Mouse (Mus musculus) neural tube, embryonic 12.5 days (tissue): Measurements from ENCODE around the gene Gtse1. TPM values are rescaled to one million over a fixed set of nuclear protein-coding genes. Genes with fewer than 3 reads are reported as not detected.
A peak's percentile ranks its signal among the peaks of the same experiment; 100 is the strongest.

Experiments
- ATAC-seq: fragments of 200-750 bp; cut with Nextera tagmentation; 2 replicates; pipeline ENCODE4 v1.8.0; 2017; ENCODE audit warnings: low read depth, mild to moderate bottlenecking, moderate TSS enrichment, moderate library complexity; ENCODE audit not compliant: low FRiP score
- H3K27ac ChIP-seq: fragments of 300-500 bp; sonication (generic); 2 replicates; pipeline ENCODE4 v1.5.1; 2016
- H3K27me3 ChIP-seq: fragments of 300-500 bp; sonication (generic); replicated peaks from 2 replicates; pipeline ENCODE4 v1.6.1; 2016; ENCODE audit warnings: mild to moderate bottlenecking
- H3K36me3 ChIP-seq: fragments of 300-500 bp; sonication (generic); 2 replicates; pipeline ENCODE4 v1.6.1; 2016; ENCODE audit warnings: mild to moderate bottlenecking
- H3K4me1 ChIP-seq: fragments of 300-500 bp; sonication (generic); 2 replicates; pipeline ENCODE4 v1.6.1; 2016
- H3K4me2 ChIP-seq: fragments of 300-500 bp; sonication (generic); replicated peaks from 2 replicates; pipeline ENCODE4 v1.6.1; 2016; ENCODE audit warnings: mild to moderate bottlenecking
- H3K4me3 ChIP-seq: fragments of 300-500 bp; sonication (generic); 2 replicates; pipeline ENCODE4 v1.5.1; 2016
- H3K9ac ChIP-seq: fragments of 300-500 bp; sonication (generic); 2 replicates; pipeline ENCODE4 v1.6.1; 2016; ENCODE audit warnings: mild to moderate bottlenecking
- H3K9me3 ChIP-seq: fragments of 300-500 bp; sonication (generic); 2 replicates; pipeline ENCODE4 v1.6.1; 2016; ENCODE audit warnings: mild to moderate bottlenecking
- WGBS: fragments of 180-500 bp; shearing (Covaris S2); methylation state at CpG from one replicate; pipeline ENCODE4 v1.1.7; 2016; 5-methylcytosine and 5-hydroxymethylcytosine counted together
- polyA plus RNA-seq: library from polyadenylated mRNA; unstranded; fragments of >200 nt; fragmentation: Nextera tagmentation; extraction: Ambion mirVana; gene quantifications from 2 replicates; pipeline ENCODE4 v1.2.1, GENCODE M21; 2016

Gene Gtse1
- polyA plus RNA-seq, 1 experiment from 2014 or later = 24.1 TPM

GRCm38 (mm10) chr15:85879498-85879895 lies 20.0 kb downstream of the Gtse1 start:
- H3K27me3 ChIP-seq = no peaks in the 10 kb centered on the region
- H3K4me1 ChIP-seq = peaks cover 8% of the 10 kb centered on the region
- 1% methylated on average over 18 of the region's 18 CpGs for WGBS
- peak overlapping the region; percentile 93 for H3K4me2 ChIP-seq
- peaks cover 43% of the 10 kb centered on the region for H3K36me3 ChIP-seq
- H3K9ac ChIP-seq = peak overlapping the region; percentile 77
- H3K9me3 ChIP-seq = no peaks in the 10 kb centered on the region
- peak overlapping the region; percentile 51; the same call in 1 of the 2 replicates for H3K27ac ChIP-seq
- peak; percentile 34 for ATAC-seq
- peak overlapping the region; percentile 76 for H3K4me3 ChIP-seq

DNA sequence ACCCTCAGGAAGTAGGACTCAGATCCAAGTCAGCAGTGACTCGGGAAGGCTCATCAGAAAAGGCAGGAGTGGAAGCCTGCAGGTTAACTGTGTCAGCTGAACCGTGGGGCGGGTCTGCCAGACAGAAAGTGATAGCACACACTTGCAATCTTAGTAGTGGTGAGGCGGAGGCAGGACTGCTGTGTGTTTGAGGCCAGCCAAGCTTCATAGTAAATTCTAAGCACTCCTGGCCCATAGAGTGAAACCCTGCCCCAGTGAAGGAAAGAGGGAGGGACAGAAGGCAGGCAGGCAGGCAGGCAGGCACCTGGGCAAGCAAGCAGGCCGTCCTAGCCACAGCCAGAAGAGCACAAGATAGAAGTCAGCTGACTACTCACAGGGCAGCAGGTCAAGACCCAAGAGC lies 26.1 kb downstream of the Gtse1 start:
- no peaks in the 10 kb centered on the region for H3K9me3 ChIP-seq
- H3K4me3 ChIP-seq = no peak overlapping the region
- H3K4me2 ChIP-seq = no peak overlapping the region
- no peak for ATAC-seq
- no peaks in the 10 kb centered on the region for H3K27me3 ChIP-seq
- no peak overlapping the region for H3K9ac ChIP-seq
- H3K27ac ChIP-seq = no peak overlapping the region
- 90% methylated on average over 5 of the region's 5 CpGs for WGBS
- H3K36me3 ChIP-seq = peaks cover 54% of the 10 kb centered on the region
- H3K4me1 ChIP-seq = no peaks in the 10 kb centered on the region

DNA sequence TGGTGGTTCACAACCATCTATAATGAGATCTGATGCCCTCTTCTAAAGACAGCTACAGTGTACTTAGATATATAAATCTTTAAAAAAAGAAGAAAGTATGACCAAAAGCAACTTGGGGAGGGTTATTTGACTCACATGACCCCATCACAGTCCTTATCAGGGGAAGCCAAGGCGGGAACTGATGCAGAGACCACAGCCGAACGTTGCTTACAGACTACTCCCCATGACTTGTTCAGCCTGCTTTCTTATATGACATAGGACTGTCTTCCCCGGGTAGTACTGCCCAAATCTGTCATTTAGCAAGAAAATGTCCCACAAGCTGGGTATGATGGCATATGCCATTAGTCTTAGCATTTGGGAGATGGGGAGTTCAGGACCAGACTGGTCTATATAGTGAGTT lies 29.7 kb downstream of the Gtse1 start:
- H3K27me3 ChIP-seq = no peaks in the 10 kb centered on the region
- H3K27ac ChIP-seq = no peak overlapping the region
- no peak overlapping the region for H3K4me2 ChIP-seq
- WGBS = 93% methylated on average over 4 of the region's 4 CpGs
- no peak overlapping the region for H3K9ac ChIP-seq
- H3K4me1 ChIP-seq = peaks cover 26% of the 10 kb centered on the region
- H3K36me3 ChIP-seq = peaks cover 55% of the 10 kb centered on the region
- no peak for ATAC-seq
- no peak overlapping the region for H3K4me3 ChIP-seq
- no peaks in the 10 kb centered on the region for H3K9me3 ChIP-seq

DNA sequence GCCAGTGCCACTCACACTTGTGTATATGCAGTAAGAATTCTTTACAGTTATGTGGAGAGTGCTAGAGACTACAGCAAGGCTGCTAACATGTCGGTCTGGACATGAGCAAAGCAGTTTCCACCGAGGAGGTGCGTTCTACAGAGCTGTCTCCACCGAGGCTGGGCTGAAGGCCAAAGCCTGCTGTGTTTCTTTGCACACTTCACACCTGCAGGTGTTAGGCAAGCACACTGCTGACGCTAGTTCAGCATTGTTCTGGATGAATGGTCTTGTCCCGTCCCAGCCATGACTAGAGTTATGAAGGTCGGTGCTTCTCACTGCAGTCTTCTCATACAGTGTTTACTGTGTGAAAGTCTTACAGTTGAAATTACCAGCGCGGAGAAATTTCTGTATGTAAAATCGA lies 32.4 kb downstream of the Gtse1 start:
- Histone ChIP-seq H3K9me3 (no peaks in the 10 kb centered on the region), H3K4me2 (no peak overlapping the region), H3K27ac (peak overlapping the region; percentile 43; the same call in 1 of the 2 replicates), H3K27me3 (no peaks in the 10 kb centered on the region), H3K36me3 (peaks cover 55% of the 10 kb centered on the region), H3K4me3 (no peak overlapping the region), H3K9ac (no peak overlapping the region), H3K4me1 (peaks cover 29% of the 10 kb centered on the region)
- WGBS = 24% methylated on average over 10 of the region's 10 CpGs
- peak; percentile 70 for ATAC-seq

- H3K27me3 ChIP-seq = no peaks in the 10 kb centered on the region
- no peak overlapping the region; the same call in 1 of the 2 replicates for H3K9ac ChIP-seq
- peak; percentile 92 for ATAC-seq
- no peaks in the 10 kb centered on the region for H3K9me3 ChIP-seq
- H3K4me2 ChIP-seq = no peak overlapping the region; the same call in 1 of the 2 replicates
- peak overlapping the region; percentile 39 for H3K27ac ChIP-seq
- H3K4me3 ChIP-seq = no peak overlapping the region
- peaks cover 29% of the 10 kb centered on the region for H3K4me1 ChIP-seq
- WGBS = 16% methylated on average over 13 of the region's 13 CpGs
- H3K36me3 ChIP-seq = peaks cover 61% of the 10 kb centered on the region
These were observed 33.1 kb downstream of the Gtse1 start for GRCm38 (mm10) chr15:85892498-85893118.

DNA sequence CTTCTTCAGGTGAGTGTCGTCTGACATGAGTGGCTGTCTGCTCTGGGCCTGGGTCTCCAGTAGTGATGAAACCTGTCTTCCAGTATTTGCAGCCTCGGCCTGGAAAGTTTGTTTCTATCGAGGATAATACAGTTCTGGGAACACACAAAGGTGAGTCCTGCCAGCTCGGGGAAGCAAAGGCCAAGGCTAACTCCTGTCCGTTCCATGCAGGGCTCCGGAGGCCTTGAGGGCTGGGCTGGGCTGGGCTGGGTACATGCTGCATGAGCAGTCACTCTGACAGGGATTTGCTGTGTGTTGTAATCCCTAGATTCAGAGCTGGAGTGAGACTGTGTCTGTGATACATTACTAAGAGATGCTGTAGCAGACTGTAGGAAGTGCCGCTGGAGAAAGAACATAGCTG lies 34.3 kb downstream of the Gtse1 start:
- 88% methylated on average over 7 of the region's 7 CpGs for WGBS
- Histone ChIP-seq H3K4me2 (no peak overlapping the region), H3K27me3 (no peaks in the 10 kb centered on the region), H3K27ac (peak overlapping the region; percentile 39; the same call in 1 of the 2 replicates), H3K36me3 (peaks cover 65% of the 10 kb centered on the region), H3K4me3 (no peak overlapping the region), H3K9me3 (no peaks in the 10 kb centered on the region), H3K9ac (0 out of 2 replicates have a peak overlapping the region, but pooled peaks have one; percentile 5), H3K4me1 (peaks cover 29% of the 10 kb centered on the region)
- ATAC-seq = no peak

DNA sequence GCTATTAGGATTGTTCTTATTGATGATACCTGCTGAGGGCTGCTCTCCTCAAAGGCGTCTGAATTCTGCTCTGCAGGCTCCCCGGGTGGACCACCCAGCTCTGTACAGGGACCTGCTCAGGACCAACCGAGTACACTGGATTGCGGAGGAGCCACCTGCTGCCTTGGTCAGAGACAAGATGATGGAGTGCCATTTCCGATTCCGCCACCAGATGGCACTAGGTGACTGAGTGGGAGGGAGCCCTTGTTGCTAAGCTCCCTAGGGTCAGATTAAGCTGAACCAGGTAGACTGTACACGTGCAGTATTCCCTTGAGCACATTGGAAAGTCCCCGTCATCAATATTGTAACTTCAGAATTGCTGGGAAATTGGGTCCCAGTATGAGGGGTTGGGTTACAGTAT lies 36.7 kb downstream of the Gtse1 start:
- H3K27me3 ChIP-seq = no peaks in the 10 kb centered on the region
- H3K9ac ChIP-seq = no peak overlapping the region
- WGBS = 14% methylated on average over 8 of the region's 8 CpGs
- H3K4me1 ChIP-seq = peaks cover 29% of the 10 kb centered on the region
- H3K27ac ChIP-seq = no peak overlapping the region
- H3K4me3 ChIP-seq = no peak overlapping the region
- H3K36me3 ChIP-seq = peaks cover 70% of the 10 kb centered on the region
- no peak overlapping the region for H3K4me2 ChIP-seq
- H3K9me3 ChIP-seq = no peaks in the 10 kb centered on the region
- no peak for ATAC-seq

- Histone ChIP-seq H3K9ac (no peak overlapping the region), H3K4me1 (peaks cover 24% of the 10 kb centered on the region), H3K27ac (no peak overlapping the region), H3K4me3 (no peak overlapping the region), H3K36me3 (peaks cover 77% of the 10 kb centered on the region), H3K27me3 (no peaks in the 10 kb centered on the region), H3K4me2 (no peak overlapping the region), H3K9me3 (no peaks in the 10 kb centered on the region)
- no peak for ATAC-seq
- WGBS = 83% methylated on average over 10 of the region's 10 CpGs
These were observed 37.6 kb downstream of the Gtse1 start for GRCm38 (mm10) chr15:85897113-85897512.

DNA sequence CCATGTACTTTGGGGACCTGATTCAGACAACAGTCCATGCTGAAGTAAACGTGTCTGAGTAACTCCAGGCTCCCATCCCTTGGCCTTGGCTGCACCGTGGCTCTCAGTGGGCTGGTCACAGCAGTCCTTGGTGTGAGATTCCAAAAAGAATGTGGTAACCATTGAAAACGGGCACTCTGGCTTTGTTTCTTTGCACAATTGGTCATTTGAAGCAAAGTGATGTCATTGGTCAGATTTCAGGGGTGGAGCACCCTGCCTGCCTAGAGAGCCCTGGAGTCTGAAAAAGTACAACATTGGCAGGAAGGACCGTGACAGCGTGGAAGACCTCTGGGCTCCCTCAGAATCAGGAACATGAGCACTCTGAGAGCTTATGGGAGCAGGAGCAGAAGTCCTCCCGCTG lies 39.9 kb downstream of the Gtse1 start:
- Histone ChIP-seq H3K9me3 (no peaks in the 10 kb centered on the region), H3K4me3 (no peak overlapping the region), H3K4me1 (peaks cover 3% of the 10 kb centered on the region), H3K9ac (no peak overlapping the region), H3K4me2 (no peak overlapping the region), H3K27me3 (no peaks in the 10 kb centered on the region), H3K27ac (no peak overlapping the region), H3K36me3 (peaks cover 66% of the 10 kb centered on the region)
- no peak for ATAC-seq
- WGBS = 54% methylated on average over 6 of the region's 6 CpGs

DNA sequence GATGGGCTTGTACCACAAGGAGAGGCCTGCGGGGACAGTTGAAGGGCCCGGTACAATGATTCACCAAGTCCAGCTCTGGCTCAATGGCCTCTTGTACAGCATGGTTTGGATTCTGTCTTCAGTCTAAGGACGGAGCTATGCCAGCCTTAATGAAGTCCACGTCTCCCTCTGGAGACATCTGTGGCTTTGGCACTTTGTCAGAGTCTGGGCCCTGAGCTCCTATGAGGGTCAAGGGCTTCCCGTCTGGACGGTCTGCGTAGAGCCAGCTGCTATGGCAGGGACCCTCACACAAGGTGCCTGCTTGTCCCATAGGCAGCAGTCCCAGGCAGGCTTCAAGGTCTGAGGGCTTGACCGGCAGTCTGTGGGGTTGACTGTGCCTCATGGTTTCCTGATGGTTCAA lies 40.8 kb downstream of the Gtse1 start:
- H3K36me3 ChIP-seq = peaks cover 57% of the 10 kb centered on the region
- no peak overlapping the region for H3K4me2 ChIP-seq
- H3K27ac ChIP-seq = no peak overlapping the region
- no peak overlapping the region for H3K9ac ChIP-seq
- WGBS = 86% methylated on average over 8 of the region's 8 CpGs
- no peaks in the 10 kb centered on the region for H3K9me3 ChIP-seq
- peaks cover 3% of the 10 kb centered on the region for H3K4me1 ChIP-seq
- H3K27me3 ChIP-seq = no peaks in the 10 kb centered on the region
- no peak for ATAC-seq
- H3K4me3 ChIP-seq = no peak overlapping the region

- Histone ChIP-seq H3K4me2 (no peak overlapping the region), H3K9ac (no peak overlapping the region), H3K9me3 (no peaks in the 10 kb centered on the region), H3K4me1 (no peaks in the 10 kb centered on the region; the same call in 1 of the 2 replicates), H3K4me3 (no peak overlapping the region), H3K27ac (no peak overlapping the region), H3K36me3 (peaks cover 52% of the 10 kb centered on the region), H3K27me3 (no peaks in the 10 kb centered on the region)
- ATAC-seq = no peak
- 84% methylated on average over 12 of the region's 12 CpGs for WGBS
These were observed 41.3 kb downstream of the Gtse1 start for GRCm38 (mm10) chr15:85900801-85901200.

- H3K36me3 ChIP-seq = peaks cover 37% of the 10 kb centered on the region
- H3K9ac ChIP-seq = no peak overlapping the region
- H3K27me3 ChIP-seq = no peaks in the 10 kb centered on the region
- H3K9me3 ChIP-seq = no peaks in the 10 kb centered on the region
- H3K27ac ChIP-seq = no peak overlapping the region
- ATAC-seq = no peak
- no peak overlapping the region for H3K4me3 ChIP-seq
- 90% methylated on average over 10 of the region's 10 CpGs for WGBS
- H3K4me1 ChIP-seq = no peaks in the 10 kb centered on the region; the same call in 1 of the 2 replicates
- H3K4me2 ChIP-seq = no peak overlapping the region
These were observed 43.0 kb downstream of the Gtse1 start for GRCm38 (mm10) chr15:85902505-85902904.

GRCm38 (mm10) chr15:85903826-85904225 lies 44.3 kb downstream of the Gtse1 start:
- H3K4me2 ChIP-seq = no peak overlapping the region
- 80% methylated on average over 8 of the region's 8 CpGs for WGBS
- peaks cover 27% of the 10 kb centered on the region for H3K36me3 ChIP-seq
- H3K4me1 ChIP-seq = no peaks in the 10 kb centered on the region; the same call in 1 of the 2 replicates
- no peak for ATAC-seq
- H3K9ac ChIP-seq = no peak overlapping the region
- no peaks in the 10 kb centered on the region for H3K9me3 ChIP-seq
- H3K4me3 ChIP-seq = no peak overlapping the region
- no peak overlapping the region for H3K27ac ChIP-seq
- no peaks in the 10 kb centered on the region for H3K27me3 ChIP-seq
